Mouse (Mus musculus) hindbrain, embryonic 14.5 days (tissue): ENCODE data around the gene Hid1. TPM values are rescaled to one million over a fixed set of nuclear protein-coding genes. Genes with fewer than 3 reads are reported as not detected.
"Not testable (repeated sequence)": the region's sequence is repeated elsewhere in the genome, so short reads cannot be mapped to it uniquely, and the experiment has no call there.

ENCODE experiments used
- ATAC-seq: fragments of 200-750 bp; cut with Nextera tagmentation; 2 replicates; pipeline ENCODE4 v1.8.0; 2017; ENCODE audit warnings: moderate number of reproducible peaks, mild to moderate bottlenecking, moderate TSS enrichment, moderate library complexity; ENCODE audit not compliant: low FRiP score
- DNase-seq: peaks from one replicate; pipeline ENCODE4 v3.0.0-alpha.2; 2015; ENCODE audit warnings: low spot score
- H3K27ac ChIP-seq: fragments of 300-500 bp; sonication (generic); 2 replicates; pipeline ENCODE4 v1.5.1; 2014; ENCODE audit warnings: mild to moderate bottlenecking, moderate library complexity
- H3K27me3 ChIP-seq: fragments of 300-500 bp; sonication (generic); 2 replicates; pipeline ENCODE4 v1.6.1; 2014; ENCODE audit warnings: mild to moderate bottlenecking, low read length, mixed read lengths; ENCODE audit not compliant: control insufficient read depth, insufficient read depth
- H3K36me3 ChIP-seq: fragments of 300-500 bp; sonication (generic); replicated peaks from 2 replicates; pipeline ENCODE4 v1.6.1; 2014; ENCODE audit not compliant: control insufficient read depth, insufficient read depth
- H3K4me1 ChIP-seq: fragments of 300-500 bp; sonication (generic); replicated peaks from 2 replicates; pipeline ENCODE4 v1.6.1; 2014; ENCODE audit warnings: antibody characterized with exemption, low read length, mixed read lengths; ENCODE audit not compliant: control insufficient read depth, insufficient read depth
- H3K4me2 ChIP-seq: fragments of 300-500 bp; sonication (generic); replicated peaks from 2 replicates; pipeline ENCODE4 v1.6.1; 2014; ENCODE audit warnings: mild to moderate bottlenecking, moderate library complexity
- H3K4me3 ChIP-seq: fragments of 300-500 bp; sonication (generic); replicated peaks from 2 replicates; pipeline ENCODE4 v1.5.1; 2014; ENCODE audit warnings: mild to moderate bottlenecking, low read length
- H3K9ac ChIP-seq: fragments of 300-500 bp; sonication (generic); 2 replicates; pipeline ENCODE4 v1.6.1; 2014
- H3K9me3 ChIP-seq: fragments of 300-500 bp; sonication (generic); 2 replicates; pipeline ENCODE4 v1.6.1; 2016; ENCODE audit warnings: low read length; ENCODE audit not compliant: control insufficient read depth
- WGBS: fragments of 180-500 bp; shearing (Covaris S2); extraction: QIAGEN DNeasy Blood & Tissue Kit; methylation state at CpG from one replicate; pipeline ENCODE4 v1.1.7; 2014; 5-methylcytosine and 5-hydroxymethylcytosine counted together
- polyA plus RNA-seq: library from polyadenylated mRNA; unstranded; fragments of >200 nt; fragmentation: Nextera tagmentation; extraction: Ambion mirVana; gene quantifications from 2 replicates; pipeline ENCODE4 v1.2.1, GENCODE M21; 2014

Gene Hid1
- polyA plus RNA-seq, 1 experiment from 2014 or later = 44.5 TPM

- no peak for ATAC-seq
- 89% methylated on average over 7 of the region's 7 CpGs for WGBS
Observed at GRCm38 (mm10) chr11:115398085-115398484, 30.5 kb upstream of the Hid1 start.

GRCm38 (mm10) chr11:115393721-115394325, 26.3 kb upstream of the Hid1 start:
- H3K27ac ChIP-seq = no peak overlapping the region
- H3K4me2 ChIP-seq = no peak overlapping the region
- 67% methylated on average over 34 of the region's 34 CpGs for WGBS
- H3K4me1 ChIP-seq = no peaks in the 10 kb centered on the region
- no peaks in the 10 kb centered on the region for H3K27me3 ChIP-seq
- no peaks in the 10 kb centered on the region for H3K9me3 ChIP-seq
- H3K4me3 ChIP-seq = no peak overlapping the region
- H3K36me3 ChIP-seq = peaks cover 76% of the 10 kb centered on the region
- no peak overlapping the region for H3K9ac ChIP-seq
- ATAC-seq (no peak), DNase-seq (no peak)

More at GRCm38 (mm10) chr11:115398085-115398484, 30.5 kb upstream of the Hid1 start:
- 0 out of 2 replicates have a peak, but pooled peaks cover 9% of the 10 kb centered on the region for H3K4me1 ChIP-seq
- no peak overlapping the region for H3K4me3 ChIP-seq
- H3K9ac ChIP-seq = no peak overlapping the region
- peaks cover 38% of the 10 kb centered on the region for H3K36me3 ChIP-seq
- H3K4me2 ChIP-seq = no peak overlapping the region
- no peak overlapping the region for H3K27ac ChIP-seq
- H3K9me3 ChIP-seq = no peaks in the 10 kb centered on the region
- no peak for DNase-seq
- no peaks in the 10 kb centered on the region for H3K27me3 ChIP-seq

- DNase-seq (no peak), ATAC-seq (no peak)
- Histone ChIP-seq H3K4me3 (no peak overlapping the region), H3K4me2 (no peak overlapping the region), H3K36me3 (peaks cover 70% of the 10 kb centered on the region), H3K9me3 (no peaks in the 10 kb centered on the region), H3K4me1 (no peaks in the 10 kb centered on the region), H3K9ac (no peak overlapping the region), H3K27ac (no peak overlapping the region), H3K27me3 (no peaks in the 10 kb centered on the region)
- 90% methylated on average over 7 of the region's 7 CpGs for WGBS
Observed at GRCm38 (mm10) chr11:115391358-115391757, 23.8 kb upstream of the Hid1 start.

DNA sequence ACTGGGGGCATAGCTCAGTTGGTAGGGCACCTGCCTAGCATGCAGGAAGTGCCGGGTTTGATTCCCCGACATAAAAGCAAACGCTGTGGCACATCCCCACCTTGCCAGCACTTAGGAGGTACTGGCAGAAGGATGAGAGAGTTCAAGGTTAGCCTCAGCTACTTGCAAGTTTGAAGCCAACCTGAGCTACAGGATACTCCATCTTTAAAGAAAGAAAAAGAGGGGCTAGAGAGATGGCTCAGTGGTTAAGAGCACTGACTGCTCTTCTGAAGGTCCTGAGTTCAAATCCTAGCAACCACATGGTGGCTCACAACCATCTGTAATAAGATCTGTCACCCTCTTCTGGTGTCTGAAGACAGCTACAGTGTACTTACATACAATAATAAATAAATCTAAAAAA, 19.3 kb upstream of the Hid1 start:
- H3K27me3 ChIP-seq, H3K9ac ChIP-seq, ATAC-seq, H3K4me3 ChIP-seq, H3K4me2 ChIP-seq, H3K27ac ChIP-seq, DNase-seq, H3K9me3 ChIP-seq: not testable (repeated sequence)
- Histone ChIP-seq H3K36me3 (peaks cover 25% of the 10 kb centered on the region), H3K4me1 (peaks cover 33% of the 10 kb centered on the region)
- 86% methylated on average over 3 of the region's 3 CpGs for WGBS

- H3K4me2 ChIP-seq = peak overlapping the region; percentile 93
- peaks cover 5% of the 10 kb centered on the region; the same call in 1 of the 2 replicates for H3K36me3 ChIP-seq
- peak overlapping the region; percentile 83; the same call in 1 of the 2 replicates for H3K4me3 ChIP-seq
- H3K27ac ChIP-seq = no peak overlapping the region
- H3K4me1 ChIP-seq = peaks cover 33% of the 10 kb centered on the region
- no peaks in the 10 kb centered on the region for H3K9me3 ChIP-seq
- H3K9ac ChIP-seq = peak overlapping the region; percentile 91
- no peak for DNase-seq
- ATAC-seq = no peak
- WGBS = 81% methylated on average over 5 of the region's 5 CpGs
- no peaks in the 10 kb centered on the region for H3K27me3 ChIP-seq
Observed at GRCm38 (mm10) chr11:115384587-115384986, 17.0 kb upstream of the Hid1 start.

- Histone ChIP-seq H3K9ac (peak overlapping the region; percentile 91), H3K4me2 (peak overlapping the region; percentile 93), H3K9me3 (no peaks in the 10 kb centered on the region), H3K27ac (peak overlapping the region; percentile 93), H3K27me3 (no peaks in the 10 kb centered on the region), H3K36me3 (no peaks in the 10 kb centered on the region), H3K4me3 (peak overlapping the region; percentile 83), H3K4me1 (peaks cover 33% of the 10 kb centered on the region)
- DNase-seq = peak; percentile 73
- 35% methylated on average over 16 of the region's 16 CpGs for WGBS
- peak; percentile 9; the same call in 1 of the 2 replicates for ATAC-seq
Observed at GRCm38 (mm10) chr11:115383701-115384474, 16.3 kb upstream of the Hid1 start.

GRCm38 (mm10) chr11:115382891-115383290, 15.3 kb upstream of the Hid1 start:
- Histone ChIP-seq H3K9ac (peak overlapping the region; percentile 91), H3K36me3 (no peaks in the 10 kb centered on the region), H3K9me3 (no peaks in the 10 kb centered on the region), H3K27ac (peak overlapping the region; percentile 93), H3K27me3 (no peaks in the 10 kb centered on the region), H3K4me1 (peaks cover 33% of the 10 kb centered on the region), H3K4me3 (peak overlapping the region; percentile 83), H3K4me2 (peak overlapping the region; percentile 93)
- DNase-seq (no peak), ATAC-seq (no peak)
- WGBS = 11% methylated on average over 5 of the region's 5 CpGs

DNA sequence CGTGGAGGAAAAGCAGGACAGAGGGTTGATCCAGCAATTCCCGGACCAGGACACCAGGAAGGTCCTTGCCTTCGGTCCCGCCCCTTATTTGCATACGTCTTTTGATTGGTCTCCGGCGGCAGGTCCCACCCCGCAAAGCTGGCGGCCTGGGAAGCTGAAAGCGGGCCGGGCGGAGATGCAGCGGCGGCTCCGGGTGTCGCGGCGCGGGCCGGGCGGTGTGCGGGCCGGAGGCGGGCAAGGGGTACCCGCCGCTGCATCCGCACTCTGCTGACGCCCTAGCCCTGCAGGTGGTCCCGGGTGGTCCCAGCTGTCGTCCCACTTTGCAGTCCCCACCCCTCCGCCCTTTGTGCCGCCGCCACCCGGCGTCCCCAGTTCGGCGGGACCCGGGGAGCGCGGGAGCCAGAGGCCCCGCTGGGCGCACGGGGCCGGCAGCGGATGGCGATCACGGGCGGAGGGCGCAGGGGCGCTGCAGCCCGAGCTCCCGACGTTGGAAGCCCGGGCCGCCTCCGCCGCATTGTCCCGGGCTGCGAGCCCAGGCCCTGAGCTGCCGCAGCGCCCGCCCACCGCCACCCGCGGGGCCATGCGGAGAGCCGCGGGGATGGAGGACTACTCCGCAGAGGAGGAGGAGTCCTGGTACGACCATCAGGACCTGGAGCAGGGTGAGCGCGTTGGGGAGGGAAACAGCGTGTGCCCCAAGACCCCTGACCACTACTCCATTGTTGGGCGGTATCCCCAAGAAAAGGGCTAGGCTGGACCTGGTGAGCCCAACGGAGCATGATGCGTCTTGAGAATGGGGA, 14.4 kb upstream of the Hid1 start, which contains the start of gene Cdr2l:
Gene Cdr2l (plus strand): TSS at position 174 of the 797 bp plus-strand sequence.
- peak within 1 kb of the TSS; percentile 83 for H3K4me3 ChIP-seq

DNA sequence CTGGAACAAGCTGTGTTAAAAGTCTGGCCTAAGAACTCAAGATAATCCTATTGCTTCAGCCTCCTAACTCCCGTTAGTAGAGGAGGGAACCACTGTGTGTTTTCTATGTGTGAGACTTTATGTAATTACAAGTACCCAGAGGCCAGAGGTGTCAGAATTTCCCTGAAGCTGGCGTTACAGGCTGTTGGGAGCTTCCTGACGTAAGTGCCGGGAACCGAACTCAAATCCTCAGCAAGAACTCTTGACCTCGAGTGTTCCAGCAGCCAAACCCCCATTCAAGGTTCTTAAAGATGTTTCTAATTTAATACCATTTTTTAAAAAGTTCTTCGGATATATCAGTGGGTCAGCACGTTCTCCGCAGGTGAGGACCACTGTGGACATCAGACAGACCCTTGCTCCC, 13.7 kb upstream of the Hid1 start:
- Histone ChIP-seq H3K9me3 (no peaks in the 10 kb centered on the region), H3K4me3 (peak overlapping the region; percentile 83), H3K36me3 (no peaks in the 10 kb centered on the region), H3K27ac (no peak overlapping the region), H3K4me2 (peak overlapping the region; percentile 93), H3K9ac (no peak overlapping the region; the same call in 1 of the 2 replicates), H3K4me1 (peaks cover 33% of the 10 kb centered on the region), H3K27me3 (no peaks in the 10 kb centered on the region)
- DNase-seq (no peak), ATAC-seq (no peak)
- 12% methylated on average over 9 of the region's 9 CpGs for WGBS

More for the DNA sequence above, 14.4 kb upstream of the Hid1 start, which contains the start of gene Cdr2l:
- H3K27me3 ChIP-seq = no peaks in the 10 kb centered on the region
- no peaks in the 10 kb centered on the region for H3K36me3 ChIP-seq
- under 1% methylated on average over 54 of the region's 76 CpGs for WGBS
- peak; percentile 89 for DNase-seq
- H3K9ac ChIP-seq = peak within 1 kb of the TSS; percentile 91
- peaks cover 33% of the 10 kb centered on the region for H3K4me1 ChIP-seq
- peak within 1 kb of the TSS; percentile 93 for H3K4me2 ChIP-seq
- H3K27ac ChIP-seq = peak within 1 kb of the TSS; percentile 93
- peak; percentile 82 for ATAC-seq
- H3K9me3 ChIP-seq = no peaks in the 10 kb centered on the region
